Mouse (Mus musculus) midbrain, embryonic 16.5 days (tissue): ENCODE measurements around the gene Drap1. TPM values are rescaled to one million over a fixed set of nuclear protein-coding genes. Genes with fewer than 3 reads are reported as not detected.

Experiments
- ATAC-seq: fragments of 200-750 bp; cut with Nextera tagmentation; 2 replicates; pipeline ENCODE4 v1.8.0; 2017; ENCODE audit warnings: moderate TSS enrichment
- H3K27ac ChIP-seq: fragments of 300-500 bp; sonication (generic); 2 replicates; pipeline ENCODE4 v1.5.1; 2014; ENCODE audit warnings: mild to moderate bottlenecking, low read length, mixed read lengths
- H3K27me3 ChIP-seq: fragments of 300-500 bp; sonication (generic); 2 replicates; pipeline ENCODE4 v1.6.1; 2014; ENCODE audit warnings: low read depth, low read length, mixed read lengths; ENCODE audit not compliant: control insufficient read depth, insufficient read depth
- H3K36me3 ChIP-seq: fragments of 300-500 bp; sonication (generic); 2 replicates; pipeline ENCODE4 v1.6.1; 2014; ENCODE audit warnings: mild to moderate bottlenecking, low read length, moderate library complexity, mixed read lengths; ENCODE audit not compliant: control insufficient read depth, insufficient read depth
- H3K4me1 ChIP-seq: fragments of 300-500 bp; sonication (generic); 2 replicates; pipeline ENCODE4 v1.6.1; 2014; ENCODE audit warnings: mild to moderate bottlenecking, low read length, mixed read lengths; ENCODE audit not compliant: control insufficient read depth, insufficient read depth
- H3K4me2 ChIP-seq: fragments of 300-500 bp; sonication (generic); 2 replicates; pipeline ENCODE4 v1.6.1; 2014; ENCODE audit warnings: mild to moderate bottlenecking, low read length, mixed read lengths
- H3K4me3 ChIP-seq: fragments of 300-500 bp; sonication (generic); 2 replicates; pipeline ENCODE4 v1.5.1; 2014; ENCODE audit warnings: low read depth, mild to moderate bottlenecking, low read length, moderate library complexity, mixed read lengths
- H3K9ac ChIP-seq: fragments of 300-500 bp; sonication (generic); 2 replicates; pipeline ENCODE4 v1.6.1; 2014; ENCODE audit warnings: low read depth, low read length, mixed read lengths
- H3K9me3 ChIP-seq: fragments of 300-500 bp; sonication (generic); replicated peaks from 2 replicates; pipeline ENCODE4 v1.6.1; 2014; ENCODE audit warnings: mild to moderate bottlenecking, low read length, mixed read lengths; ENCODE audit not compliant: control insufficient read depth, poor library complexity, severe bottlenecking
- WGBS: fragments of 180-500 bp; shearing (Covaris S2); extraction: QIAGEN DNeasy Blood & Tissue Kit; methylation state at CpG from one replicate; pipeline ENCODE4 v1.1.7; 2014; 5-methylcytosine and 5-hydroxymethylcytosine counted together
- polyA plus RNA-seq: library from polyadenylated mRNA; unstranded; fragments of >200 nt; fragmentation: Nextera tagmentation; extraction: Ambion mirVana; gene quantifications from 2 replicates; pipeline ENCODE4 v1.2.1, GENCODE M21; 2015

The Drap1 gene
- 288 and 310 TPM in 2 replicates for polyA plus RNA-seq

GRCm38 (mm10) chr19:5424782-5425741 lies at the start of gene Drap1, which contains the start of gene AI837181:
Drap1 (minus strand) TSS chr19:5424979.
AI837181 (plus strand) TSS chr19:5425144.
- no peaks in the 10 kb centered on the region for H3K9me3 ChIP-seq
- peaks cover 32% of the 10 kb centered on the region for H3K4me1 ChIP-seq
- H3K27ac ChIP-seq = peak within 1 kb of the TSS; percentile 92
- H3K9ac ChIP-seq = peak within 1 kb of the TSS; percentile 95
- no peaks in the 10 kb centered on the region for H3K27me3 ChIP-seq
- ATAC-seq = peak; percentile 91
- peaks cover 11% of the 10 kb centered on the region; the same call in 1 of the 2 replicates for H3K36me3 ChIP-seq
- H3K4me2 ChIP-seq = peak within 1 kb of the TSS; percentile 96
- H3K4me3 ChIP-seq = peak within 1 kb of the TSS; percentile 62
- under 1% methylated on average over 70 of the region's 87 CpGs for WGBS

- peaks cover 3% of the 10 kb centered on the region; the same call in 1 of the 2 replicates for H3K36me3 ChIP-seq
- H3K27me3 ChIP-seq = no peaks in the 10 kb centered on the region
- peak within 1 kb of the TSS; percentile 99 for H3K4me2 ChIP-seq
- H3K4me1 ChIP-seq = peaks cover 12% of the 10 kb centered on the region
- no peaks in the 10 kb centered on the region for H3K9me3 ChIP-seq
- H3K9ac ChIP-seq = peak within 1 kb of the TSS; percentile 84
- H3K4me3 ChIP-seq = peak within 1 kb of the TSS; percentile 62
- peak; percentile 55 for ATAC-seq
- H3K27ac ChIP-seq = peak within 1 kb of the TSS; percentile 45; the same call in 1 of the 2 replicates
- 2% methylated on average over 22 of the region's 22 CpGs for WGBS
Observed at GRCm38 (mm10) chr19:5473720-5474119, 48.9 kb upstream of the Drap1 start, which contains the start of gene Efemp2. Efemp2 (plus strand) TSS chr19:5473954.

GRCm38 (mm10) chr19:5472857-5473256 lies 48.1 kb upstream of the Drap1 start:
- Histone ChIP-seq H3K4me3 (no peak overlapping the region), H3K9me3 (no peaks in the 10 kb centered on the region), H3K36me3 (no peaks in the 10 kb centered on the region), H3K9ac (no peak overlapping the region), H3K4me1 (peaks cover 12% of the 10 kb centered on the region), H3K4me2 (no peak overlapping the region), H3K27ac (no peak overlapping the region), H3K27me3 (no peaks in the 10 kb centered on the region)
- 81% methylated on average over 3 of the region's 3 CpGs for WGBS
- no peak for ATAC-seq

- Histone ChIP-seq H3K9ac (no peak overlapping the region), H3K4me3 (no peak overlapping the region), H3K27ac (no peak overlapping the region), H3K4me2 (no peak overlapping the region), H3K36me3 (no peaks in the 10 kb centered on the region), H3K4me1 (peaks cover 12% of the 10 kb centered on the region), H3K9me3 (no peaks in the 10 kb centered on the region), H3K27me3 (no peaks in the 10 kb centered on the region)
- 47% methylated on average over 5 of the region's 5 CpGs for WGBS
- ATAC-seq = no peak
Observed at GRCm38 (mm10) chr19:5471846-5472245, 47.1 kb upstream of the Drap1 start.

GRCm38 (mm10) chr19:5468374-5468773 lies 43.6 kb upstream of the Drap1 start, which contains the start of gene Ctsw:
Ctsw (minus strand) TSS chr19:5468507.
- WGBS = 60% methylated on average over 5 of the region's 5 CpGs

GRCm38 (mm10) chr19:5466916-5467500 lies 42.2 kb upstream of the Drap1 start:
- H3K4me1 ChIP-seq = peaks cover 12% of the 10 kb centered on the region
- no peak overlapping the region for H3K9ac ChIP-seq
- H3K27me3 ChIP-seq = no peaks in the 10 kb centered on the region
- H3K4me2 ChIP-seq = no peak overlapping the region
- no peak overlapping the region for H3K27ac ChIP-seq
- H3K36me3 ChIP-seq = peaks cover 16% of the 10 kb centered on the region
- WGBS = 92% methylated on average over 6 of the region's 6 CpGs
- no peak overlapping the region for H3K4me3 ChIP-seq
- ATAC-seq = no peak
- H3K9me3 ChIP-seq = no peaks in the 10 kb centered on the region

More at GRCm38 (mm10) chr19:5468374-5468773, 43.6 kb upstream of the Drap1 start, which contains the start of gene Ctsw:
- Histone ChIP-seq H3K27me3 (no peaks in the 10 kb centered on the region), H3K4me2 (no peak within 1 kb of the TSS), H3K4me3 (no peak within 1 kb of the TSS), H3K36me3 (peaks cover 16% of the 10 kb centered on the region), H3K4me1 (peaks cover 12% of the 10 kb centered on the region), H3K9me3 (no peaks in the 10 kb centered on the region), H3K27ac (no peak within 1 kb of the TSS), H3K9ac (no peak within 1 kb of the TSS)
- no peak for ATAC-seq

- Histone ChIP-seq H3K9me3 (no peaks in the 10 kb centered on the region), H3K4me3 (no peak overlapping the region), H3K4me1 (peaks cover 21% of the 10 kb centered on the region), H3K4me2 (no peak overlapping the region), H3K36me3 (peaks cover 16% of the 10 kb centered on the region), H3K27ac (no peak overlapping the region), H3K27me3 (no peaks in the 10 kb centered on the region), H3K9ac (no peak overlapping the region)
- 95% methylated on average over 8 of the region's 8 CpGs for WGBS
- ATAC-seq = no peak
Observed at GRCm38 (mm10) chr19:5465037-5465436, 40.3 kb upstream of the Drap1 start.

GRCm38 (mm10) chr19:5463791-5464562 lies 39.2 kb upstream of the Drap1 start:
- peaks cover 16% of the 10 kb centered on the region for H3K36me3 ChIP-seq

More at GRCm38 (mm10) chr19:5463791-5464562, 39.2 kb upstream of the Drap1 start:
- Histone ChIP-seq H3K27ac (peak overlapping the region; percentile 39), H3K4me3 (peak overlapping the region; percentile 26), H3K4me1 (peaks cover 25% of the 10 kb centered on the region), H3K27me3 (no peaks in the 10 kb centered on the region), H3K9me3 (no peaks in the 10 kb centered on the region), H3K9ac (peak overlapping the region; percentile 52), H3K4me2 (peak overlapping the region; percentile 49)
- WGBS = 34% methylated on average over 15 of the region's 15 CpGs
- ATAC-seq = peak; percentile 43
